Mouse (Mus musculus) mouse embryonic stem cell (cell line): ENCODE measurements around the gene Rtl8c.
"Not testable (repeated sequence)": the region's sequence is repeated elsewhere in the genome, so short reads cannot be mapped to it uniquely, and the experiment has no call there.

Experiments used
- in situ Hi-C, 2 experiments: fragments of 300-500 bp; cut with MboI; formaldehyde crosslinking; loops; 1 replicate in 1 of 2; 3 replicates in 1 of 2; pipeline ENCODE4 v1.14.3; 2019 to 2020; ENCODE audit warnings: low sequenced_read_pairs in 2 of 2, low pct_unique_long_range_greater_than_20kb in 1 of 2, mixed read lengths in 1 of 2; ENCODE audit not compliant: unreplicated experiment in 1 of 2

Gene Rtl8c

DNA sequence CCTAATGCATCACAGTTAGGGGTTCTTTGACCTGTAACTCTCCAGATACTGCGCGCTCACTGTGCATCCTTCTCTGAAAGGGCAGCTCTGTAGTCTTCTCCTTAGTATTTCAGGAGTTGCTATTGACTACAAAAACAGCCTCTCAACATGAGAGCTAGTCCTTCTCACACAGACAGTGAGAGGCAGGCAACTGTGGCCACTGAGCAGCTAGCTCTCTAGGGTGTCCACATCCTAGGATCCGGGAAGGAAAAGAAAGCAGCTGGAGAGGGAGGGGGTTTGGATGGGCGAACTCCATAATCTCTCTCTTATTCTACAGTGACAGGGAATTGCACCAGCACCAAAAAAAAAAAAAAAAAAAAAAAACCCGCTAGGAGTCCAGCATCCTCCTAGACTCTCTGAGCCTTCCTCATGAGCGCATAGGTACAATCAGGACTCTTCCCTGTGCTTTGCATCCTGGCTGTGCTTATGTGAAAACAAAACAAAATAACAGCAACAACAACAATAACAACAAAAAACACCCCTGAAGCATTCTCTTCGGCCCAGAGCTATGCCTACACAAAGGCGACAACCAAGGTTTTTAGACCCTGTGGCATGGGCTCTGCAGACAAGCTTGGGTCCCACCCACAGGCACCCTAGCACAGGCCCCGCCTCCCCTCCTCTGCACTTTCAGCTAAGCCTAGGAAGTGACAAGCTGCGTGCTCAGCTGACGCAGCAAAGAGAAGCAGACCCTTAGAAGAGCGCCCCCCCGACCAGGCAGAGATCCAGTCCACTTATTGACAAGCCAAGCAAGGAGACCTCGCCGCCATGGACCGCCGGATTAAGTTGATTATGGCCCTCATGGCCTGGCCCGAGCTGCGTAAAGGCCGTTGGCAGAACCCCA lies at the start of gene Rtl8c:
TSS of gene Rtl8c (plus strand) at position 791 of the 880 bp plus-strand sequence.
- in situ Hi-C loops: no loop called here

DNA sequence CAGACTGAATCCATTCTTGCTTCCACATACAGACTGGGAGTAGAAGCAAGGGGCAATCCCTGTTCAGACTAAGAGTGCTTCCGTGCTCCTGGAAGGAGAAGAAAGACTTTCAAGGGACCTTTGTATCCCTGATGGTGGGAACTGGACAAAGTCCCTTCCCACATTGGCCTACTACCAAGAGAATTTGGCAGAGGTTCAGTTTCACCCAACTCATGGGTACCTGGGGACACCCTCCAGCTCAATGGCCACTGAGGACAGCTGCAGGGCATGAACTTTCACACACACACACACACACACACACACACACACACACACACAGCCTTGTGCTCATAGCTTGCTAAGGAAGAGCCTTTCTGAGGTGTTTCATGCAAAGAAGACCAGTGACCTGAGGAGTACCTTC lies 28.5 kb upstream of the Rtl8c start:
- in situ Hi-C loops: no loop called here

GRCm38 (mm10) chrX:53581407-53581806 lies 26.4 kb upstream of the Rtl8c start:
- in situ Hi-C loops: not testable (repeated sequence)

DNA sequence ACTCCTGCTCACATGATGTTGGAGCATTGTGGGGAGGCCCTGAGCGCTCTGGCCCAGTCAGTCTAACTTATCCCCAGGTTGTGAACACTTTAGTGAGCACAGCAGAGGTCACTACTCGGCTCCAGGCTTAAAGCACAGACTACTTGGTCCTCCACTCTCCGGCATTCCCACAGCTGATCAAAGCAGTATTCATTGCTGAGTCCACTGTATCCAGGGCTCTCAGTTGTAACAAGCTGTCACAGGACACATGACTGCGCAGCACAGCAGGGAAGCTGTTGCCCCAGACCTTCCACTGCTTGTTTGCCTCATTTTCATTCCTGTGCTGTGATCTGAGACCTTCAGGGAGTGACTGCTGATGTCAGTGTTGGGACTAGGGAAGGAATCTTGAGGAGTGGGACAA lies 24.4 kb upstream of the Rtl8c start:
- in situ Hi-C loops: not testable (repeated sequence)

DNA sequence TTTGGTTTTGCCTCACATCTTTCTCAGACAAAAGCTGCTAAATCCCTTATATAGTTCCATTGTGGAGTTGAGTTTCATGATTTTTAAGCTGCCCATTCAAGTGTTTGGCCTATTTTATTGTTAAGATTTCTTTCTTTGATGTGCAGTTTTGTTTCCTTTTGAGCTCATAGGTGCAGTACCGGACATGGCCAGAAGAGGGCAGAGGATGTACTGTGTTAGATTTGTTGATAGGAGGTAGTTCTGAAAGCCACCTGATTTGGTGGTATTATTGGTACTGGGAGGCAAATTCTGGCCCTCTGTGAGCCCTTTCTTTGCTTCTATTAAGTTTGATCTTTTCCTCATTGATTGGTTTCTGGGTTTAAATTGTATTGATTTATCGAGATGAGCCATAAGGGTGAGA lies 7.8 kb upstream of the Rtl8c start:
- in situ Hi-C loops: not testable (repeated sequence)

- in situ Hi-C loops: not testable (repeated sequence)
Observed at GRCm38 (mm10) chrX:53606176-53606575, 1.7 kb upstream of the Rtl8c start.

- in situ Hi-C loops: no loop called here
Observed at GRCm38 (mm10) chrX:53608122-53608813, 436 bp downstream of the Rtl8c start.

- in situ Hi-C loops: not testable (repeated sequence)
Observed at GRCm38 (mm10) chrX:53608879-53609278, 1.0 kb downstream of the Rtl8c start, which contains the start of gene Gm14597. Gm14597 (minus strand) TSS chrX:53608979.

DNA sequence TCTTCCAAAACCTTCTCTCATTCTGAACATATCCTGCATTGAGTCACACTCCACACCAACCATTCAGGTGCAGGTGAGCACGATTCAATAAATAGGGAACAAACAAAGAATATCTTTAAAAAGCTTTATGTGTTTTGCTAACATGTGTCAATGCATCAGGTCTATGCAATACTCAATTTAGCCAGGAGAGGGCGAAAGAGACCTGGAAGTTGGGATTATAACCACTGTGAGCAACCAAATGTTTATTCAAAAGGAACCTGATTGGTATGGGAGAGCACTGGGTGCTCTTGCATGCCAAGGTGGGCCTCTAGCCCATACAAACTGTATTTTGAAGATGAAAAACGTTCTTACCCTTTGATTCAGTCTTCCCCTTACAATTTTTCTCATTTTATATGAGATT lies 2.7 kb downstream of the Rtl8c start:
- in situ Hi-C loops: no loop called here

- in situ Hi-C loops: not testable (repeated sequence)
Observed at GRCm38 (mm10) chrX:53611395-53611794, 3.6 kb downstream of the Rtl8c start.

DNA sequence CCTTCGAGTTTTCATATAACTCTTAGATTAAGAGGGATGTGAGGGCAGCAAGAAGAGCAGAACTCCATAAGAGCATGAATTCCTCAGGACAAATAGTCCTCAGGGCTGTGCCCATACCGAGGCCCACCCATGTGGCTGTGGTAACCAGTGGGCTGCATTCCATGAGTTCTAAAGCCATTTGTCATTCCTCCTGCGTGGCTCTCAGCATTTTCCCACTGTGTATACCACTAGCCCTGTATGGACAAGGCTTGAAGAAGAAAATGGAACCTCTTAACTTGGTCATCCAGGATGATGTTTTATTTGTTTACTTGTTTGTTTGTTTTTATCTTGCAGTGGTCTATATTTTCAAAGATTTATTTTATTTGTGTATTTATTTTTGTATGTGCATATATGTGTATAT lies 30.3 kb downstream of the Rtl8c start:
- in situ Hi-C loops: not testable (repeated sequence)

DNA sequence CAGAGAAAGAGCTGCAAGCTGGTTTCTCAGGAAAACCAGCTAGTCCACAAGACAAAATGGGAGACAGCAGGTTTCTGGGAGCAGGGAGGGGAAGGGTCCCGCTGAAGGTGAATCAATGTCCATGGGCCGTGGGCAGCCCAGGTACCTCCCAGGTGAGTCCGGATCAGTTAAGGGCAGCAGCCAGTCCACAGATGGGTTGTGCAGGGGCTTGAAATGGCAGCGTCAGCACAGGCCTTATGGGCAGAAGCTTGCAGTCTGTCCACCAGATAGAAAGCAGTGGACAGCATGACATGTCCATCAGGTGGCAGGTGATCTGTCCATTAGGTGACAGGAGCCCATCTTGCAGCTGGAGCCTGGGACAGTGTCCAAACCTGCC lies 34.8 kb downstream of the Rtl8c start:
- in situ Hi-C loops: not testable (repeated sequence)

DNA sequence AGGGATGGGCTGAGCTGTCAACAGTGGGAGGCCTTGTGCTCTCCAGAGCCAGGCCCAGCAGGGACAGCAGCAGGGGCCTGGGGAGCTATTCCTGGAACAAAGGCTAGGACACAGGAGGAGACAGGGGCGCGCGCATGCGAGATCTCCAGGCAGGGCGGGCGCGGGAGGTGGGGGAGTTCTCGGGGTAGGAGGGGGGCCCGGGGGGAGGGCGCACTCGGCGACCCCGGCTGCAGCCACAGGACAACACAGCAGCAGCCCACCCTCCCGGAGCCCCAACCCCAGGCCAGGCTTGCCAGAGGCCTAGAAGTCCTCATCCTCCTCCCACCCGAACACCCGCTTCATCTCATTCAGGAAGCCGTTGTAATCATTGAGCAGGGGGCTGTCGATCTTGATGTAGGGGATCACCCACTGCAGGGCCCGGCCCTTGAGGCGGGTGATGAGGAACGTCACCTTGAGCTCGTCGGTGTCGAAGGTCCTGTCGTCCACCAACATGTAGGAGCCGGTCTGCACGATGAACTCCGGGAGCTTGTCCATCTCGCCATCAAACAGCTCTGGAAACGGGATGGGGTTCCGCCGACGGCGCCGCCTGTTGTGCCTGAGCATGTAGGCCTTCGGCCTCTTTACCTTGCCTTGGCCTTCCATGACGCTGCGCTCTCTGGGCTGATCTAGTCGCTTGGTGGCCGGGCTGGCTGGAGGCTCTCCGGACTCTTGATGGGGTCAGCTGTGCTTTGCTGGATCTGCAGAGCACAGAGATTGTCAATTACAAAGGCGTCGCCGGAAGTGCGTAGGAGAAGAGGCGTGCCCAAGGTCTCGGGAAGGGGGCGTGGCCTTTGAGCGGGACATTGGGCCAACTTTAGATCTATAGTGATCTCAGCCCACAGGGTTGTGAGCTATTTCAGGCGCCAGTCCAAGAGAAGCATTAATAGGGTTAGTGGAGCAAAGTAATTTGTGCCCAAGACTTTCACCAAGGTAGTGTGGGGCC lies 35.4 kb downstream of the Rtl8c start, which contains the start of gene Rtl8a:
TSS of gene Rtl8a (minus strand) at position 703 of the 982 bp plus-strand sequence.
- in situ Hi-C loops: not testable (repeated sequence)

DNA sequence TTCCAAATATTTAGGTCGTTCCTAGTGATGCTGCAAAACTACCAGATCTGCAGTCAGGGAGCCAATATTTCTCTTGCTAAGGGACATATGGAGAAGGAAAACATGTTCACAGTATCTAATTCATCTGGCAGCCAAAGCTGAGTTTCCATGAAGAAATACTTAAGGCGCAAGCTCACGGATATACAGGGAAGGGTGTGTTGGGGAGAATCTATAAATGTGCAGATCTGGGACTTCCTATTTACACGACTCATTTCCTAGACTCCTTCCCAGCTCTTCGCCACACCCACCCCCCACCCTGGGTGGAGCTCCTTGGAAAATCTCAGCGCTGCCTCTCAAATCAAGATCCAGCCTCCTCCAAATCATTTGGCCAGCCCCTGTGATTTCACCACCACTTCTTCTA lies 38.1 kb downstream of the Rtl8c start:
- in situ Hi-C loops: no loop called here

DNA sequence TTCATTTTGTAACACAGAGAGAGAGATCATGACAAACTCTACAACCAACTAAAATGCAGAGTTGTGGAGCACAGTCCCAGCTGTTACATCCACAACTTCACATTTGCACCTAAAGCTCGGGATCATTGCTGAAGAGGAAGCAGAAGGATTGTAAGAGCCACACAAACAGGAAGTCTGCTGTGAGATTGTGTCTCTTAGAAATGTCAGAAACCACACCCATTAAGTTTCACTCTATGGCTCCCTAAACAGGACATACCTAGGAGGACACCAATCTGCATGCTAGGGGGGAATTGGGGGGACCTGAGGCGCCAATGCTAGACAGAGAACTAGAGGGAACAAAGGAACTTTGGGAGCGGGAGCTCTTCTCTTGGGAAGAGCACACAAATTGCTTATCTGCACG lies 45.1 kb downstream of the Rtl8c start:
- in situ Hi-C loops: not testable (repeated sequence)
